9 mouse cellular contexts compared by ENCODE assay signal in the genomic region with DNA sequence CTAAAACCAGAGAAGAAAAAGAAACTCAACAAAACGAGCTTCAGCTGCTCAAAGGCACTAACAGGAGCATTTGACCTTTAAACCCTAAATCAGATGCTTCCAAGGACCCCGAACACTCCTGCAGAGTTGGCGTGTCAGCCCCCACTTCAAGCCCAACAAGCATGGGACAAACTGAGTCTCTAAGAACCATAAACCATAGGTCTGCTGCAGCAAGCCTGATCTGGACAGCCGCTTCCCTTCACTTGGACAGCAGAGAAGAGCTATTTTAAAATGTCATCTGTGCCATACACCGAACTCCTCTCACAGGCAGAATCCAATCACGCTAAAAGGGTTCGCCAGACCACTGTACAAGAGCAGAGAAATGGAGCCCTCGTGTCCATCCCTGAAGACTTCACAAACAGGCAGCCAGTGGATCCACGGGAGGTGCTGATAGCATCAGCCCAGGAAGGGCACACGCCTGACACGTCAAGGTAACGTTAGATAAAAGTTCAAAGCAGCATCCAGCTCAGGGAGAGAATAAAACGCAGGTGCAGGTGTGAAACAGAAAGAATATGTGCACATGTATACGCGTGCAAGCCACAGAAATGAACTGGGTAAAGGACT. TPM values are rescaled to one million over a fixed set of nuclear protein-coding genes. Genes with fewer than 3 reads are reported as not detected.
DNase-seq lines count a peak whose midpoint lies in the region; ATAC-seq and TF ChIP-seq lines count a peak whose summit lies in the region.
"Had no signal": no experiment of that assay in that cellular context is flagged by ENCODE, and none has a peak within 500 bp of the region (broad histone marks: within the 10 kb centered on the region; RNA-seq: fewer than 3 reads in every experiment).

No protein-coding gene starts in this region.

- no peaks in the 10 kb centered on the region for H3K9me3 ChIP-seq in heart, embryonic 13.5 days
- H3K9me3 ChIP-seq in neural tube, embryonic 12.5 days: no peaks in the 10 kb centered on the region
- no peaks in the 10 kb centered on the region for H3K9me3 ChIP-seq in stomach, postnatal 0 days (ENCODE audit: control insufficient read depth, low read length)
- H3K9me3 ChIP-seq: embryonic facial prominence, embryonic 15.5 days had no signal

- no peak for TF ChIP-seq POLR2A in liver, adult 2 months (IDR thresholded peaks at IDR 0.05; ENCODE audit: extremely low read depth, insufficient read depth, low read length)

- no peak for DNase-seq in heart, adult 9 months (ENCODE audit: low spot score in 2 of 2)
- no peak for DNase-seq in neural tube, embryonic 10.5 days (ENCODE audit: extremely low spot score, low spot score)
- DNase-seq in liver, adult 2 months (ENCODE audit: extremely low read depth, low read depth, low spot score): peak; percentile 16
- no peak for DNase-seq in stomach, postnatal 0 days (ENCODE audit: low spot score)
- no peak for DNase-seq in left cerebral cortex, postnatal 10 days (ENCODE audit: extremely low spot score in 1 of 2, low spot score in 2 of 2)
- DNase-seq: right cerebral cortex, postnatal 14 days had no signal

- H3K4me2 ChIP-seq in heart, embryonic 13.5 days: peak overlapping the region; percentile 92
- H3K4me2 ChIP-seq in neural tube, embryonic 12.5 days (replicated peaks): 0 out of 2 replicates have a peak overlapping the region, but pooled peaks have one; percentile 0
- 0 out of 2 replicates have a peak overlapping the region, but pooled peaks have one; percentile 11 for H3K4me2 ChIP-seq in stomach, postnatal 0 days (replicated peaks; ENCODE audit: low read depth)
- H3K4me2 ChIP-seq: embryonic facial prominence, embryonic 15.5 days had no signal

- H3K36me3 ChIP-seq in heart, embryonic 13.5 days: peaks cover 9% of the 10 kb centered on the region
- peaks cover under 1% of the 10 kb centered on the region; the same call in 1 of the 2 replicates for H3K36me3 ChIP-seq in neural tube, embryonic 12.5 days
- peaks cover 7% of the 10 kb centered on the region for H3K36me3 ChIP-seq in liver, adult 2 months (ENCODE audit: control insufficient read depth, insufficient read depth, low read length)
- H3K36me3 ChIP-seq in stomach, postnatal 0 days (ENCODE audit: control insufficient read depth, insufficient read depth, low read length): no peaks in the 10 kb centered on the region

- WGBS in heart, embryonic 13.5 days: 45% methylated on average over 15 of the region's 15 CpGs
- 67% methylated on average over 15 of the region's 15 CpGs for WGBS in neural tube, embryonic 12.5 days
- WGBS in liver, adult 2 months: 26% methylated on average over 15 of the region's 15 CpGs
- WGBS in stomach, postnatal 0 days: 49% methylated on average over 15 of the region's 15 CpGs

- H3K4me1 ChIP-seq in heart, embryonic 13.5 days: peaks cover 37% of the 10 kb centered on the region
- H3K4me1 ChIP-seq in neural tube, embryonic 12.5 days: peaks cover 29% of the 10 kb centered on the region
- H3K4me1 ChIP-seq in liver, adult 2 months (ENCODE audit: control insufficient read depth, insufficient read depth, low read length): peaks cover 12% of the 10 kb centered on the region
- H3K4me1 ChIP-seq in stomach, postnatal 0 days (replicated peaks; ENCODE audit: control insufficient read depth, insufficient read depth): peaks cover 10% of the 10 kb centered on the region

- no peak for TF ChIP-seq EP300 in stomach, postnatal 0 days (optimal IDR thresholded peaks at IDR 0.05)

- no peaks in the 10 kb centered on the region for H3K27me3 ChIP-seq in heart, embryonic 13.5 days (replicated peaks)
- H3K27me3 ChIP-seq in neural tube, embryonic 12.5 days (replicated peaks): no peaks in the 10 kb centered on the region
- no peaks in the 10 kb centered on the region for H3K27me3 ChIP-seq in liver, adult 2 months (ENCODE audit: control insufficient read depth, insufficient read depth, low read length)
- H3K27me3 ChIP-seq in stomach, postnatal 0 days (ENCODE audit: control insufficient read depth, insufficient read depth, low read length): no peaks in the 10 kb centered on the region
- H3K27me3 ChIP-seq: embryonic facial prominence, embryonic 15.5 days had no signal

- no peak for TF ChIP-seq CTCF in liver, adult 2 months (IDR thresholded peaks at IDR 0.05; ENCODE audit: low read depth, low read length)
- no peak for TF ChIP-seq CTCF in stomach, postnatal 0 days (IDR thresholded peaks at IDR 0.05; ENCODE audit: low read depth)

- H3K4me3 ChIP-seq in heart, embryonic 13.5 days: no peak overlapping the region; the same call in 1 of the 2 replicates
- H3K4me3 ChIP-seq in neural tube, embryonic 12.5 days: no peak overlapping the region
- no peak overlapping the region for H3K4me3 ChIP-seq in liver, adult 2 months (ENCODE audit: insufficient read depth, low read depth, low read length)
- no peak overlapping the region for H3K4me3 ChIP-seq in stomach, postnatal 0 days (ENCODE audit: low read depth, low read length)
- H3K4me3 ChIP-seq: embryonic facial prominence, embryonic 15.5 days had no signal

- H3K79me2 ChIP-seq in liver, adult 2 months (ENCODE audit: control insufficient read depth, insufficient read depth, low read length): peaks cover 39% of the 10 kb centered on the region; the same call in 1 of the 2 replicates

- H3K9ac ChIP-seq in heart, embryonic 13.5 days: peak overlapping the region; percentile 69
- H3K9ac ChIP-seq in neural tube, embryonic 12.5 days: no peak overlapping the region
- peak overlapping the region; percentile 5; the same call in 1 of the 2 replicates for H3K9ac ChIP-seq in liver, adult 2 months (ENCODE audit: low read depth, low read length)
- H3K9ac ChIP-seq in stomach, postnatal 0 days (ENCODE audit: low read length): no peak overlapping the region
- H3K9ac ChIP-seq: embryonic facial prominence, embryonic 15.5 days had no signal

- H3K27ac ChIP-seq in heart, embryonic 13.5 days (replicated peaks): no peak overlapping the region
- no peak overlapping the region for H3K27ac ChIP-seq in neural tube, embryonic 12.5 days
- peak overlapping the region; percentile 92 for H3K27ac ChIP-seq in liver, adult 2 months (replicated peaks; ENCODE audit: insufficient read depth, low read depth, low read length)
- peak overlapping the region; percentile 40; the same call in 1 of the 2 replicates for H3K27ac ChIP-seq in stomach, postnatal 0 days (replicated peaks)
- H3K27ac ChIP-seq: embryonic facial prominence, embryonic 15.5 days had no signal

- intact Hi-C loops in left cerebral cortex, postnatal 10 days (cut with DNase I): no loop called here

- ATAC-seq in heart, embryonic 13.5 days (ENCODE audit: extremely low read depth, insufficient number of reproducible peaks, low FRiP score, low TSS enrichment): no peak
- ATAC-seq in neural tube, embryonic 12.5 days (ENCODE audit: low FRiP score, low read depth): no peak
- no peak for ATAC-seq in stomach, postnatal 0 days (ENCODE audit: low FRiP score, low TSS enrichment)

RNA-seq across cellular contexts. Expression of gene Amfr, which starts 3.3 kb away (rescaled TPM):
- 41.8 and 44.8 TPM in 2 replicates for polyA plus RNA-seq in heart, embryonic 13.5 days (2015; fragmentation: Nextera tagmentation; extraction: Ambion mirVana)
- polyA plus RNA-seq in neural tube, embryonic 12.5 days (2016; fragmentation: Nextera tagmentation; extraction: Ambion mirVana): 74.0 and 78.3 TPM in 2 replicates
- 239 and 281 TPM in 2 replicates for total RNA-seq in liver, adult 2 months (2014; rRNA removed)
- polyA plus RNA-seq in liver, adult 2 months (2012; rRNA removed): 263 and 284 TPM in 2 replicates
- polyA plus RNA-seq in stomach, postnatal 0 days (2015; fragmentation: Nextera tagmentation; extraction: Ambion mirVana): 42.6 and 46.5 TPM in 2 replicates
- total RNA-seq in left cerebral cortex, postnatal 10 days (2021): 100 to 1,000 TPM; 129 to 132 TPM

RNA-seq across cellular contexts. Expression of gene Nudt21, which starts 27.5 kb away (rescaled TPM):
- polyA plus RNA-seq in heart, embryonic 13.5 days (2015; fragmentation: Nextera tagmentation; extraction: Ambion mirVana): 73.6 and 74.6 TPM in 2 replicates
- 133 and 135 TPM in 2 replicates for polyA plus RNA-seq in neural tube, embryonic 12.5 days (2016; fragmentation: Nextera tagmentation; extraction: Ambion mirVana)
- total RNA-seq in liver, adult 2 months (2014; rRNA removed): 16.7 and 24.0 TPM in 2 replicates
- polyA plus RNA-seq in liver, adult 2 months (2012; rRNA removed): 26.9 and 31.4 TPM in 2 replicates
- 60.2 and 68.5 TPM in 2 replicates for polyA plus RNA-seq in stomach, postnatal 0 days (2015; fragmentation: Nextera tagmentation; extraction: Ambion mirVana)
- total RNA-seq in left cerebral cortex, postnatal 10 days (2021): 10 to 100 TPM; 66.4 to 75.8 TPM

RNA-seq across cellular contexts. Expression of gene Ogfod1, which starts 27.7 kb away (rescaled TPM):
- polyA plus RNA-seq in heart, embryonic 13.5 days (2015; fragmentation: Nextera tagmentation; extraction: Ambion mirVana): 9.2 TPM in 2 replicates
- 13.5 and 15.9 TPM in 2 replicates for polyA plus RNA-seq in neural tube, embryonic 12.5 days (2016; fragmentation: Nextera tagmentation; extraction: Ambion mirVana)
- total RNA-seq in liver, adult 2 months (2014; rRNA removed): 7.2 and 8.0 TPM in 2 replicates
- polyA plus RNA-seq in liver, adult 2 months (2012; rRNA removed): 3.3 and 4.1 TPM in 2 replicates
- 5.4 and 6.1 TPM in 2 replicates for polyA plus RNA-seq in stomach, postnatal 0 days (2015; fragmentation: Nextera tagmentation; extraction: Ambion mirVana)
- total RNA-seq in left cerebral cortex, postnatal 10 days (2021): 10 to 100 TPM; 36.7 to 38.1 TPM

Comparison
In these comparisons a context has a peak if more than half of its experiments do, and no peak if none do; other contexts are left out.
1. H3K27ac ChIP-seq: peak in liver, adult 2 months (single experiment) and stomach, postnatal 0 days (single experiment); none in heart, embryonic 13.5 days (single experiment) and neural tube, embryonic 12.5 days (single experiment).
2. H3K4me2 ChIP-seq: peak in every context shown above with its lines; median percentile 92 in heart, embryonic 13.5 days; 11 in stomach, postnatal 0 days; 0 in neural tube, embryonic 12.5 days.
3. H3K9ac ChIP-seq: peak in heart, embryonic 13.5 days (single experiment) and liver, adult 2 months (single experiment); none in neural tube, embryonic 12.5 days (single experiment) and stomach, postnatal 0 days (single experiment).